Mouse (Mus musculus) midbrain, embryonic 12.5 days (tissue): ENCODE measurements around the gene Gpr139. TPM values are rescaled to one million over a fixed set of nuclear protein-coding genes. Genes with fewer than 3 reads are reported as not detected.

Experiments
- polyA plus RNA-seq: library from polyadenylated mRNA; unstranded; fragments of >200 nt; fragmentation: Nextera tagmentation; extraction: Ambion mirVana; gene quantifications from 2 replicates; pipeline ENCODE4 v1.2.1, GENCODE M21; 2016

Gene Gpr139
- polyA plus RNA-seq, 1 experiment from 2014 or later, result 4.0 TPM

Other genes with a start within 250 kb of the Gpr139 start
- gene Gprc5b, start 189.4 kb downstream of the Gpr139 start, polyA plus RNA-seq, result 11.9 and 14.1 TPM in 2 replicates